Mouse (Mus musculus): ENCODE data around the gene Kat6b.

DNA sequence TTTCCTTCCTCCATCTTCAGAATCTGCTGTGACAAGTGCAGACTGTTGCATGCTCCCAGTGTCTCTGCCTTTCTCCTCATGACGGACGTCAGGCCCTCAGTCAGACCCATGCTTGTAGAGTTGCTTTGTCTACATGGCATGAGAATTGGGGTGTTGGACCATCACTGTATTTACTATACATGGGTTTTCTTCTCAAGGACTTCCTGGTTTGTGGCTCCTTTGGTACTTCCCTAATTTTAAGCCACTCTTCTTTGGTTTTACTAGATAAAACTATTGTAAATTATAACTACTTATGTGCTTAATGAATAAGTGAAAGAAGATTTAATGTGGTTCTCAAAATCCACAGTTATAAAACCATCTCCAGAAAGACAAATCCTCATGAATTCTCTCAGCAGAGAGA lies 134.6 kb downstream of the Kat6b start:
- TF ChIP-seq POLR2A (IDR thresholded peaks at IDR 0.05; ENCODE audit: borderline replicate concordance, insufficient read depth, low read length), result no peak
- TF ChIP-seq CTCF (IDR thresholded peaks at IDR 0.05; ENCODE audit: borderline replicate concordance, insufficient read depth, low read depth, low read length), result no peak
